In the genomic region with DNA sequence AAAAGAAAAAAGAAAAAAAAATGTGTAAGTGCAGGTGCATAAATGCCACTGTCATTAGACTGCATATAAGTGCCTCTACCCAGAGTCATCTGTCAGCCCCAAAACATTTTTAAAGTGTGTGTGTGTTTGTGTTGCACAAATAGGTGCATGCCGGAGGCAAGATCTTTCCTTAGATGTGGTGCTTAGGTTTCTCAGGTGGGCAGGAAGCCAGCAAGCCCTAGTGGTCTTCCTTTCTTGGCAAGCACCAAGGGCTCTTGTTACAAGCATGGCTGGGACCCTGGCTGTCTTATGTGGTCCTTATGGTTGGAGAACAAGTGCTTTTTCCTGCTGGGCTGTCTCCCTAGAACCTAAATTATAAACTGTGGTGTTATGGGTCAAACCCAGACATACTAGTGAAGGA, we compare ENCODE assay signal across 18 mouse cellular contexts.
"Had no signal": no experiment of that assay in that cellular context is flagged by ENCODE, and none has a peak within 500 bp of the region (broad histone marks: within the 10 kb centered on the region; RNA-seq: fewer than 3 reads in every experiment).

No protein-coding gene starts in this region.

- H3K27ac ChIP-seq: kidney, postnatal 0 days; limb, embryonic 15.5 days; liver, embryonic 12.5 days; midbrain, embryonic 10.5 days; neural tube, embryonic 15.5 days had no signal

- H3K36me3 ChIP-seq: limb, embryonic 15.5 days; liver, embryonic 12.5 days; midbrain, embryonic 10.5 days; neural tube, embryonic 15.5 days had no signal

- H3K27me3 ChIP-seq: limb, embryonic 15.5 days; liver, embryonic 12.5 days; neural tube, embryonic 15.5 days had no signal

- H3K4me3 ChIP-seq: limb, embryonic 15.5 days; liver, embryonic 12.5 days; midbrain, embryonic 10.5 days; myocyte; neural tube, embryonic 15.5 days had no signal

- DNase-seq: kidney, adult 11 months; kidney, adult 9 months; kidney, postnatal 36 days; layer of hippocampus, adult 9-11 months; layer of hippocampus, postnatal 36 days; lung, embryonic 14.5 days; lung, postnatal 10 days; lung, postnatal 4 days; midbrain, embryonic 14.5 days; right cerebral cortex, adult 18-20 months; right cerebral cortex, postnatal 25 days; spleen, adult 18-20 months had no signal
